8 mouse cellular contexts compared by ENCODE assay signal in the genomic region with DNA sequence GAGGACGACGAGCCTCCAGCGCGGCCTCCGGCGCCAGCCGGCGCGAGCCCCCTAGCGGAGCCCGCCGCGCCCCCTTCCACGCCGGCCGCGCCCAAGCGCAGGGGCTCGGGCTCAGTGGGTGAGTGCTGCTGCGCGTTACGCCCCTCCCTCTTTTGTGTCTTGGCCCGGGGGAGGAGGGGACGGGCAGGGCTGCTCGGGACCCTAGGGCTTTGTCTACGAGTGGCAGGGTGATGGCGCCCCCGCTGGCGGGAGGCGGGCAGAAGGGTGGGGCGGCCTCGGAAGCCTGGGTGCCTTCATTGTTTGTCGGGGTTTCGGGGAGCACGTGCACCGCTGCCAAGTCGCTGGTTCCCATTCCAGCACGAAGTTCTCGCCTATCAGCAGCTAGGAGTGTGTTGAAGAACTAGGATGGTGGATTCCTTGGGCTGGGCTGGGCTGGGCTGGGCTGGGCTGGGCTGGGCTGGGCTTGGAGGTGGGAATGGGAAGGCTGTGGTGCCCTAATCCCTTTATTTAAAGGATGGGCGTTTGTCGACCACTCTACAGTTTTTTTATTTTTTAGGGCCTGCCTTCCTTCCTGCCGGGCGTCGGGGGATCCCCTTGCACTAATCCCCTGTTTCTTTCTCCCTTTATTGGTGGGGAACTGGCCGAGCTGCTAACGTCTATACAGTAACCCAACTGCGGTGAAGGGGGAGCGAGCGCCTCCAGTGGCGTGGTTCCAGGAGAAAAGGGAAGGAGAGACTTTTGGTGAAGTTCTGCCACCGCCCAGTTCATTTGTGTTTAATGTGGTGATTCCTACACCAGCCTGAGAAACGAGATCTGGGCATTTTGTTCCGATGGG. TPM values are rescaled to one million over a fixed set of nuclear protein-coding genes. Genes with fewer than 3 reads are reported as not detected.
DNase-seq lines count a peak whose midpoint lies in the region; ATAC-seq lines count a peak whose summit lies in the region.

No protein-coding gene starts in this region.

- H3K4me3 ChIP-seq in embryonic facial prominence, embryonic 13.5 days, result peak overlapping the region; percentile 93
- peak overlapping the region; percentile 95 for H3K4me3 ChIP-seq in limb, embryonic 13.5 days
- peak overlapping the region; percentile 94 for H3K4me3 ChIP-seq in midbrain, embryonic 15.5 days

- peak; percentile 86 for DNase-seq in 416B (ENCODE audit: low read depth)
- peak; percentile 67 to 78 for DNase-seq in adrenal gland, postnatal 4 days (ENCODE audit: low spot score in 2 of 2)
- peak; percentile 80 for DNase-seq in heart, adult 8-10 months (ENCODE audit: low spot score)
- peak; percentile 71 to 85 for DNase-seq in kidney, adult 8-10 months
- DNase-seq in spleen, adult 18-20 months, result peak; percentile 80 to 90

- H3K9me3 ChIP-seq in embryonic facial prominence, embryonic 13.5 days, result no peaks in the 10 kb centered on the region
- no peaks in the 10 kb centered on the region for H3K9me3 ChIP-seq in limb, embryonic 13.5 days
- no peaks in the 10 kb centered on the region for H3K9me3 ChIP-seq in midbrain, embryonic 15.5 days

- peak overlapping the region; percentile 66 for H3K4me2 ChIP-seq in embryonic facial prominence, embryonic 13.5 days
- H3K4me2 ChIP-seq in limb, embryonic 13.5 days (replicated peaks), result peak overlapping the region; percentile 60
- peak overlapping the region; percentile 68 for H3K4me2 ChIP-seq in midbrain, embryonic 15.5 days

- peak; percentile 91 for ATAC-seq in embryonic facial prominence, embryonic 13.5 days (ENCODE audit: insufficient number of reproducible peaks, insufficient read depth, low FRiP score, low TSS enrichment, low read depth)
- ATAC-seq in limb, embryonic 13.5 days (ENCODE audit: low FRiP score, low read depth), result peak; percentile 77
- peak; percentile 90 for ATAC-seq in midbrain, embryonic 15.5 days (replicated peaks)

- H3K27me3 ChIP-seq in embryonic facial prominence, embryonic 13.5 days, result no peaks in the 10 kb centered on the region
- H3K27me3 ChIP-seq in limb, embryonic 13.5 days, result no peaks in the 10 kb centered on the region
- H3K27me3 ChIP-seq in midbrain, embryonic 15.5 days (replicated peaks), result no peaks in the 10 kb centered on the region

- H3K27ac ChIP-seq in embryonic facial prominence, embryonic 13.5 days, result peak overlapping the region; percentile 99
- H3K27ac ChIP-seq in limb, embryonic 13.5 days, result peak overlapping the region; percentile 99
- H3K27ac ChIP-seq in midbrain, embryonic 15.5 days, result peak overlapping the region; percentile 99

- WGBS in embryonic facial prominence, embryonic 13.5 days, result under 1% methylated on average over 50 of the region's 53 CpGs
- WGBS in limb, embryonic 13.5 days, result under 1% methylated on average over 50 of the region's 53 CpGs
- WGBS in midbrain, embryonic 15.5 days, result under 1% methylated on average over 52 of the region's 53 CpGs

- peak overlapping the region; percentile 97 for H3K9ac ChIP-seq in embryonic facial prominence, embryonic 13.5 days
- H3K9ac ChIP-seq in limb, embryonic 13.5 days, result peak overlapping the region; percentile 98
- H3K9ac ChIP-seq in midbrain, embryonic 15.5 days, result peak overlapping the region; percentile 98

- H3K36me3 ChIP-seq in embryonic facial prominence, embryonic 13.5 days, result peaks cover 13% of the 10 kb centered on the region; the same call in 1 of the 2 replicates
- H3K36me3 ChIP-seq in limb, embryonic 13.5 days, result peaks cover 9% of the 10 kb centered on the region; the same call in 1 of the 2 replicates
- no peaks in the 10 kb centered on the region for H3K36me3 ChIP-seq in midbrain, embryonic 15.5 days (replicated peaks)

- H3K4me1 ChIP-seq in embryonic facial prominence, embryonic 13.5 days, result peaks cover 18% of the 10 kb centered on the region
- peaks cover 6% of the 10 kb centered on the region for H3K4me1 ChIP-seq in limb, embryonic 13.5 days
- peaks cover 25% of the 10 kb centered on the region for H3K4me1 ChIP-seq in midbrain, embryonic 15.5 days

RNA-seq across cellular contexts. Expression of gene Rtn4, which starts 1.0 kb away (rescaled TPM):
- total RNA-seq in adrenal gland, postnatal 4 days (2021), result 100 to 1,000 TPM; 293 to 303 TPM
- polyA plus RNA-seq in embryonic facial prominence, embryonic 13.5 days (2015; fragmentation: Nextera tagmentation; extraction: Ambion mirVana), result 65.8 and 68.3 TPM in 2 replicates
- 10 to 100 TPM; 74.8 to 89.2 (median 82.4) TPM for total RNA-seq in heart, adult 8-10 months (2022)
- 61.3 and 65.0 TPM in 2 replicates for polyA plus RNA-seq in limb, embryonic 13.5 days (2015; fragmentation: Nextera tagmentation; extraction: Ambion mirVana)
- polyA plus RNA-seq in midbrain, embryonic 15.5 days (2015; fragmentation: Nextera tagmentation; extraction: Ambion mirVana), result 128 and 134 TPM in 2 replicates

Comparison
In these comparisons a context has a peak if more than half of its experiments do, and no peak if none do; other contexts are left out.
1. Peak in every context shown above with its lines: DNase-seq, ATAC-seq, H3K4me3 ChIP-seq and H3K27ac ChIP-seq.